Mouse (Mus musculus) olfactory bulb, adult 2 months (tissue): ENCODE data around the gene E2f1.

ENCODE experiments used
- CTCF ChIP-seq: fragments of 200-500 bp; IDR thresholded peaks from 2 replicates; pipeline ENCODE4 v1.5.1; 2012; ENCODE audit warnings: low read depth, mild to moderate bottlenecking, low read length, moderate library complexity; ENCODE audit not compliant: insufficient read depth
- POLR2A ChIP-seq: fragments of 200-500 bp; IDR thresholded peaks from 2 replicates; pipeline ENCODE4 v1.6.1; 2012; ENCODE audit warnings: mild to moderate bottlenecking, low read depth, low read length, moderate library complexity; ENCODE audit not compliant: insufficient read depth

DNA sequence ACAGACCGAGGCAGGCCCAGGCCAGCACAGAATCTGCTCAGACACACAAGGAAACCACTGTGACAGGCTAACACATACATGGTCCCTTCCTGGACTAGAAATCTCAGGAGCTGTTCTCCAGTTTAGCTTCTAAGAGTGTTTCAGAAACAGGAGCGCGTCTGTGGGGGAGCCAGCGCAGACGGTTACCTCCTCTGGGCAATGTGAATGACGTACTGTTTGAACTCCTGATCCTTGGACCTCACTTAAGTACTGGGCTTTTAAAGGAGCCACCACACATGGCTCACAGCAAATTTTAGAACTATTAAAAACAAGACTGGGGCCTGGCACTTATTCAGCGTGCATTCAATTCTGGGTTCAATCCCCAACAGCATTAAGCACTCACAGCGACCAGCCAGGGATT lies 3.1 kb downstream of the E2f1 start:
- TF ChIP-seq CTCF, result no peak
- TF ChIP-seq POLR2A, result no peak
